Mouse (Mus musculus): Measurements from ENCODE around the gene Msl2. TPM values are rescaled to one million over a fixed set of nuclear protein-coding genes. Genes with fewer than 3 reads are reported as not detected.

Gene Msl2
- total RNA-seq, 1 experiment: 21.3 TPM

DNA sequence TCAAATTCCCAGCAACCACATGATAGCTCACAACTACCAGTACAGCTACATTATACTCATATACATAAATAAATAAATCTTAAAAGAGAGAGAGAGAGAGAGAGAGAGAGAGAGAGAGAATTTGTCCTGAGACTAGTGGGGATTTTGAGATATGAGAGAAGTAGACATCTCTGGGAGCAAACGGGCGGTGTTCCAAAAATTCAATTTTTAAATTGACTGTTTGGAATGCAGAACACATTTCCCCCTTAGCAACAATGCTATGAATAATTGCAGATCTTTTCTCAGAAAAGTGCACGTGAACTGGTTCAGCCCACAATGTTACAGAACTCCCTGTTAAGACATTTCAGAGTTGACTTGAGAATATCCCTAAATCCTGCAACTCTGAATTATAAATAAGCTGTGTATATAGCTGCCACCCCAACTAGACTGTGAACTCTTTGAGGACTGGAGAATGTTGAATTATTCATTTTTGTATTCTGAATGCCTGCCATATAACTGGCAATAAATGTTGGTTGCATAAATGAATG is 8.8 kb upstream of the Msl2 start:
- no peak for DNase-seq (ENCODE audit: low read depth, low spot score)
- no peak overlapping the region for H3K4me3 ChIP-seq (ENCODE audit: insufficient read depth in 1 of 2, low read depth in 1 of 2, low read length in 2 of 2, poor library complexity in 1 of 2, severe bottlenecking in 1 of 2)
- no peak overlapping the region for H3K27ac ChIP-seq (ENCODE audit: insufficient read depth, low read depth, low read length, poor library complexity, severe bottlenecking)
- H3K9me3 ChIP-seq (ENCODE audit: control insufficient read depth, insufficient read depth, low read depth, low read length): no peaks in the 10 kb centered on the region
- TF ChIP-seq ZNF384 (IDR thresholded peaks at IDR 0.05; ENCODE audit: low read depth, low read length) (no peak), CHD2 (IDR thresholded peaks at IDR 0.05; ENCODE audit: low read depth, low read length) (no peak), HCFC1 (IDR thresholded peaks at IDR 0.05; ENCODE audit: borderline replicate concordance, insufficient read depth, low read length) (no peak), ZC3H11A (IDR thresholded peaks at IDR 0.05; ENCODE audit: borderline replicate concordance, low read depth, low read length) (no peak), MAFK (IDR thresholded peaks at IDR 0.05; ENCODE audit: insufficient read depth, low read depth, low read length) (no peak)
- H3K36me3 ChIP-seq (ENCODE audit: control insufficient read depth, insufficient read depth, low read length, poor library complexity, severe bottlenecking): no peaks in the 10 kb centered on the region
- H3K9ac ChIP-seq (ENCODE audit: insufficient read depth, low read depth, low read length, poor library complexity, severe bottlenecking): no peak overlapping the region
- in situ Hi-C loops (cut with MboI; ENCODE audit: low sequenced_read_pairs in 2 of 2, unreplicated experiment in 2 of 2): no loop called here
- H3K4me1 ChIP-seq (ENCODE audit: control insufficient read depth in 2 of 2, insufficient read depth in 2 of 2, low read length in 2 of 2, poor library complexity in 1 of 2): peaks cover 5 to 9% of the 10 kb centered on the region in 2 experiments; a peak in 3 of 4 replicates

- in situ Hi-C loops (cut with MboI; ENCODE audit: low sequenced_read_pairs in 2 of 2, unreplicated experiment in 2 of 2): no loop called here
- TF ChIP-seq MAFK (IDR thresholded peaks at IDR 0.05; ENCODE audit: insufficient read depth, low read depth, low read length) (no peak), ZC3H11A (IDR thresholded peaks at IDR 0.05; ENCODE audit: borderline replicate concordance, low read depth, low read length) (no peak), CHD2 (IDR thresholded peaks at IDR 0.05; ENCODE audit: low read depth, low read length) (no peak), ZNF384 (IDR thresholded peaks at IDR 0.05; ENCODE audit: low read depth, low read length) (peak; percentile 6; the same call in 1 of the 2 replicates), HCFC1 (IDR thresholded peaks at IDR 0.05; ENCODE audit: borderline replicate concordance, insufficient read depth, low read length) (no peak)
- Histone ChIP-seq H3K4me1 (ENCODE audit: control insufficient read depth in 2 of 2, insufficient read depth in 2 of 2, low read length in 2 of 2, poor library complexity in 1 of 2) (peaks cover 0 to 3% of the 10 kb centered on the region in 2 experiments; a peak in 1 of 4 replicates), H3K4me3 (ENCODE audit: insufficient read depth in 1 of 2, low read depth in 1 of 2, low read length in 2 of 2, poor library complexity in 1 of 2, severe bottlenecking in 1 of 2) (no peak overlapping the region), H3K36me3 (ENCODE audit: control insufficient read depth, insufficient read depth, low read length, poor library complexity, severe bottlenecking) (no peaks in the 10 kb centered on the region), H3K27ac (ENCODE audit: insufficient read depth, low read depth, low read length, poor library complexity, severe bottlenecking) (no peak overlapping the region), H3K9me3 (ENCODE audit: control insufficient read depth, insufficient read depth, low read depth, low read length) (no peaks in the 10 kb centered on the region), H3K9ac (ENCODE audit: insufficient read depth, low read depth, low read length, poor library complexity, severe bottlenecking) (no peak overlapping the region)
- DNase-seq (ENCODE audit: low read depth, low spot score): no peak
These were observed 4.1 kb upstream of the Msl2 start for GRCm38 (mm10) chr9:101069781-101070180.

DNA sequence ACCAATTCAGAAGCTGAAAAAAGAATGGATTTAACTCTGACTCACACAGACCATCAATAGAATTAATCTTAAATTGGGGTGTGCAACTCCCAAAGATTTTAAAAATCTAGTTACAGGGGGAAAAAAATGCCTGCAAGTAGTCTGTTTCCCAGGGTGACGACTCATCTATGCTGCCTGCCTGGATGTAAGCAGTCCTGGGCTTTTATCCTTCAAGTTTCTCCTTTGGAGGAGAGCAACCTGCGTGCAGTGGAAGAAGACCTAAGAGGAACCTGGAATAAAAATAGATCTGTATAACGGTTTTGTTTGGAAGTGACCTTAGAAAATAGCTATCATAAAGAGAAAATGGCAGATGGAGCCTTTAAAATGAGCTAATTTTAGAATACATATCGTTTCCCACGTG is 1.4 kb upstream of the Msl2 start:
- Histone ChIP-seq H3K9me3 (ENCODE audit: control insufficient read depth, insufficient read depth, low read depth, low read length) (no peaks in the 10 kb centered on the region), H3K9ac (ENCODE audit: insufficient read depth, low read depth, low read length, poor library complexity, severe bottlenecking) (no peak overlapping the region), H3K4me1 (ENCODE audit: control insufficient read depth in 2 of 2, insufficient read depth in 2 of 2, low read length in 2 of 2, poor library complexity in 1 of 2) (peaks cover 0 to 3% of the 10 kb centered on the region in 2 experiments; a peak in 1 of 4 replicates), H3K27ac (ENCODE audit: insufficient read depth, low read depth, low read length, poor library complexity, severe bottlenecking) (no peak overlapping the region), H3K4me3 (ENCODE audit: insufficient read depth in 1 of 2, low read depth in 1 of 2, low read length in 2 of 2, poor library complexity in 1 of 2, severe bottlenecking in 1 of 2) (no peak overlapping the region), H3K36me3 (ENCODE audit: control insufficient read depth, insufficient read depth, low read length, poor library complexity, severe bottlenecking) (no peaks in the 10 kb centered on the region)
- DNase-seq (ENCODE audit: low read depth, low spot score): no peak
- TF ChIP-seq MAFK (IDR thresholded peaks at IDR 0.05; ENCODE audit: insufficient read depth, low read depth, low read length) (no peak), ZC3H11A (IDR thresholded peaks at IDR 0.05; ENCODE audit: borderline replicate concordance, low read depth, low read length) (no peak), HCFC1 (IDR thresholded peaks at IDR 0.05; ENCODE audit: borderline replicate concordance, insufficient read depth, low read length) (no peak), CHD2 (IDR thresholded peaks at IDR 0.05; ENCODE audit: low read depth, low read length) (no peak), ZNF384 (IDR thresholded peaks at IDR 0.05; ENCODE audit: low read depth, low read length) (no peak)
- in situ Hi-C loops (cut with MboI; ENCODE audit: low sequenced_read_pairs in 2 of 2, unreplicated experiment in 2 of 2): no loop called here

GRCm38 (mm10) chr9:101073041-101073986 is 587 bp upstream of the Msl2 start:
- peak; percentile 96 for DNase-seq (ENCODE audit: low read depth, low spot score)
- H3K4me1 ChIP-seq (ENCODE audit: control insufficient read depth in 2 of 2, insufficient read depth in 2 of 2, low read length in 2 of 2, poor library complexity in 1 of 2): peaks cover 0 to 6% of the 10 kb centered on the region in 2 experiments; a peak in 1 of 4 replicates
- H3K27ac ChIP-seq (ENCODE audit: insufficient read depth, low read depth, low read length, poor library complexity, severe bottlenecking): peak overlapping the region; percentile 83
- H3K4me3 ChIP-seq (ENCODE audit: insufficient read depth in 1 of 2, low read depth in 1 of 2, low read length in 2 of 2, poor library complexity in 1 of 2, severe bottlenecking in 1 of 2): peak overlapping the region; percentile 93 to 96
- in situ Hi-C loops (cut with MboI; ENCODE audit: low sequenced_read_pairs in 2 of 2, unreplicated experiment in 2 of 2): no loop called here
- H3K9ac ChIP-seq (ENCODE audit: insufficient read depth, low read depth, low read length, poor library complexity, severe bottlenecking): peak overlapping the region; percentile 95
- no peaks in the 10 kb centered on the region for H3K36me3 ChIP-seq (ENCODE audit: control insufficient read depth, insufficient read depth, low read length, poor library complexity, severe bottlenecking)
- no peaks in the 10 kb centered on the region for H3K9me3 ChIP-seq (ENCODE audit: control insufficient read depth, insufficient read depth, low read depth, low read length)
- TF ChIP-seq HCFC1 (IDR thresholded peaks at IDR 0.05; ENCODE audit: borderline replicate concordance, insufficient read depth, low read length): no peak
- 0 out of 2 replicates have a peak, but pooled peaks have one; percentile 3 for TF ChIP-seq MAFK (IDR thresholded peaks at IDR 0.05; ENCODE audit: insufficient read depth, low read depth, low read length)
- TF ChIP-seq ZNF384 (IDR thresholded peaks at IDR 0.05; ENCODE audit: low read depth, low read length): no peak
- no peak for TF ChIP-seq ZC3H11A (IDR thresholded peaks at IDR 0.05; ENCODE audit: borderline replicate concordance, low read depth, low read length)
- no peak for TF ChIP-seq CHD2 (IDR thresholded peaks at IDR 0.05; ENCODE audit: low read depth, low read length)

All from ES-E14 (cell line).